Mouse (Mus musculus) Muller cell, postnatal 12 days (primary cell): ENCODE measurements around the gene A630023A22Rik.

Source experiments
- DNase-seq: peaks from one replicate; pipeline ENCODE4 v3.0.0-alpha.2; 2015; ENCODE audit errors: inconsistent ontology term

Gene A630023A22Rik

DNA sequence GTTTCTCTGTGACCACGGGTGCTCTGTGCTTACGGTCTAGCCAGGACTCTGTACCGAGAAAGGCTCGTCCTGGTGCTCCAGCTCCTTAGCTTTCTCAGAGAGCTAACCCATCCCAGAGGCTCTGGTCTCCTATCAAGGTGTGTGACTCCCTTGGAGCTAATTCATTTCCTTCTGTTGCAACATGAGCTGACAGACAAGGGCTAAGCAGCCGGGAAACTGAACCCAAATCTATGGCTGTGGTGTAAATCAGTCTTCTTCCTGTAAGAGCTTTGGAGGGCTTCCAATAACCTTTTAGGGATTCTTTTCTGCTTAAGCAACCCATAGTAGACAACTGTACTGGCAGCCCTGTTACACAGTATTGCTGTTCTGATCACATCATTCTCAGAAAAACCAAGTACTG, at the start of gene A630023A22Rik:
TSS of gene A630023A22Rik (minus strand) at position 154 of the 400 bp plus-strand sequence.
- DNase-seq, result no peak

DNA sequence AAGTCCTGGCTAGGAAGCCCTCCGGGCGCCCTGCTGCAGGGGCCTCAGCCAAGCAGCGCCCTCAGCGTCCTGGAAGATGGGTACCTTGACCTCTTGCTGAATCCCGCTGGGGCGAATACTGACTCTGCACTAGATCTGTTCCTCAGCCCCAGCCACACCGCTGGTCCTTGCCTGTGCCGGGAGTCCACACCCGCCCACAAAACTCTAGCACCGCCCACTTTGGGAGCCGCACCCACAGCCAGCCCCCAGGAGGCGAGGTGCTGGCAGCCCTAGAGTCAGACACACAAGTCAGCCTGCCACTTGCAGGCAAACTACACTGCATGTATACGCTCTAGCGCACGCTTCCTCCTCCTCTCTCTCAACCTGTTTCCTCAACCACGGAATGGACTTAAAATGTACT, 49.8 kb upstream of the A630023A22Rik start, which contains the start of gene Npy4r:
TSS of gene Npy4r (minus strand) at position 148 of the 400 bp plus-strand sequence.
- DNase-seq, result peak; percentile 40

DNA sequence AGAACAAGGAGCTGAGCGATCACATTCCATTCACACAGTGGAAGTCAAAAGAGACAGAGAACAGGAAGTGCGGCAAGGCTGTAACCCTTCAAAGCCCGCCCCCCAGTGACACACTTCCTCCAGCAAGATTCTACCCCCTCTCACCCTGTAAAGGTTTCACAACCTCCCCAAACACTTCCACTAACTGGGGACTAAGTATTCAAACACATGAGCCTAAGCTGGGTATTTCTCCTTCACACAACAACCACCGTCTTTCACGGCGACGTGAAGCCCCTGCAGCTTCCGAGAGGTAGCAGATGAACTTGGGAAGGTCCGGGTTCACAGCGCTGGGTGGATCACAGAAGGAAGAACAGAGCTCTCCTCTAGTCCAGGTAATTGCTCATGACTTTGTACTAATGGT, 40.4 kb upstream of the A630023A22Rik start:
- no peak for DNase-seq

DNA sequence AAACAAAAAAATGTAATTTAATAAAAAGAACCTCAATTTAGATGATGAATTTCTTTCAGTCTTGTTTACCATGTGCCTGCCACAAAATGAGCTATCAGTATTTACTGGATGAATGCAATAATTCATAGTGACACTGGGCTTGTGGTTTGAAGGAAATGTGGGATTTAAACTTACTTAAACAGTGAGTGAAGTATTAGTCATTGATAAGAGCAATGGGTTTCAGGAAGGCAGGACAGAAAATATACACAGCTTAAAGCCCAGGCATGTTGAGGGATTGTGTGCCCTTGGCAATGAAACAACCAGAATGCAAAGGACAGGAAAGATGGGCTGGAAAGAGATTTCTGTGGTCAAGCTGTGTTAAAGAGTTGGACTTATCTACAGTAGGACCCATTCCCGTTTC, 39.8 kb upstream of the A630023A22Rik start:
- no peak for DNase-seq

DNA sequence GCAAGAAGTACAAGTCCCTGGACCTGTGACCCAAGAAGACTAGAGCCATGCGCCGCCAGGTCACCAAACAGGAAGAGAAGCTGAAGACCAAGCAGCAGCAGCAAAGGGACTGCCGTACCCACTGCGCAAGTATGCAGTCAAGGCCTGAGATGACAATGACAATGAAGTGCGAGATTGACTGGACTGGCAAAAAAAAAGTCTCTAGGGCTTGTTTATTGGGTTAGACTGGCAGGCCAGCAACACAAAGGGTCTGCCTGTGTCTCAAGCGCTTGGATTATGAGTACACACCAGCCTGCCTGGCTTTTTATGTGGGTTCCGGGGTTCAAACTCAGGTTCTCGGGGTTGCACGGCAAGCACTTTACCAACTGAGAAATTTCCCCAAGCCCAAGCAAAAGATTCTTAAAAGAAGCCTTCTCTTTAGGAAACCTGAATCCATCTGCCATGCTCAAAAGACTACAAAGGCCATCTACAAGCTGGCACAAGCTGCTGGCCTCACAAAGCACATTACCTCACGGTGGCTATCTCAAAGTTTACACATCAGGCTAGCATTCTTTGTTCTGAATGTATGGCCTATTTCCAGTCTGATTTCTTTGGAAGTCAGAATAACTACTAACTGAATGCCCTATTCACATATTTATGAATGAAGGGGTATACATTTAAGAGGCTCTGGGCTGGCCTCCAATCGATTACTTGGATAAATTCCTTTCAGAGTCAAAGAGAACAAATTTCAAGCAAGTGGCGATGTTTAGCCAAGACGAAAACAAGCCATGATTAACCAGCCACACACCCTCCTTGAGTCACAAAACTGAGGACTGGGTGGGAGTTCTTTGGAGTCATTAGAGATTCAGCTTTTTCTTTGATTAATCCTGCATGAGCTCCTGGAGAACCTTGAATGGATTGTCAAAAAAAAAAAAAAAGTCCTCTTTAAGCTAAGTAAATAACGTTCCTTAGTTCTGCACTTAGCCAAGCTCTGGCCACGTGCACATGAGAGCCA, 37.4 kb upstream of the A630023A22Rik start:
- peak; percentile 10 for DNase-seq

DNA sequence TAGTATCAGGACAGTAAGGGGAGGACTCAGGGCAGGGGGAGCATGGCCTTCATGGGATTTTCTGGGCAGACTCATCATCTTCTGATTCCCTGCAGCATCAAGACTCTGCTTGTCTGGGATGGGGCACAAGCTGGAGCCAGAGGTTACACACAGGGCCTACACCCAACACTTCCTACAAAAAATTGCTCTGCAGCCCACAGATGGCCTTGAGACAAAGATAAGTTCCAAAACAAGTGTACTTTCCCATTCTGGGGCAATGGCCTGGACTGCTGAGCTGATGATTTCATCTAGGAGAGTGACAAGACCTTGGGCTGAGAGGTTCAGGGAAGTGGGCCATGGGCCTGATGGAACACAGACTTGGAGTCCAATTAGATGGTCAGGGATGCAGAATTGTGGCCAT, 32.8 kb upstream of the A630023A22Rik start:
- peak; percentile 11 for DNase-seq

DNA sequence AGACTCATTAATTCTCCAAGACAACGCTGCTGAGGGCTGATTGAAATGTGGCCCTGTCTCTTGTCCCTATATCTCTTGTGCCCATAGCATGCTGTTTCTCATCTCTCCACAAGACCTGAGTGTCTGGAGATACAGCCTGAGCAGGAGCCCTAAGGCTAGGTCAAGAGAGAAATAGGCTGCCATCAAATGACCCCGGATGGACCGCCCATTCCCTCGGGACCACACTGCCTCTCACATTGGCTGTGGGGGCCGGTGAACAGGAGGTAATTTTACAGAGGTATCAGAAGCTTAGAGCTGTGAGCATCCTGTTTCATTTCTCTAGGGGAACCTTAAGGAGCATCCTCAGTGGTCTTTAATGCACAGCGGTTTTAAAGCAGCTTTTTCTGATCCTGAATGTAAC, 28.7 kb upstream of the A630023A22Rik start:
- no peak for DNase-seq

DNA sequence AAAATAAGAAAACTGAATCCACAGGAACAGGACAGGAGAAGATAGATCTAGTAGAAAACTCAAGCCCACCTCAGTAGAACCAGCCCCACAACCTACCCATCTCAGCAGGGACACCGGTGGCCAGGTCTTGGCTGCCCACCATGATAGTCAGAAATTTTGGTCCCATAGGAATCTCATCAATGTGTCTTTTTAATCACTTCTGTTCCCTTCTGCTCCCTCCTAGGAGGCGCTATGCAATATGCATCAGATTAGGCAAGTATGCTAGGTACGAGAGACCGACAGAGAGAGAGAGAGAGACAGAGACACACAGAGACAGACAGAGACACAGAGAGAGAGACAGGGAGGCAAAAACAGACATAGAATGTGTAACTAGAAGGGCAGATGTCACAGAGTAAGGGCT, 19.1 kb upstream of the A630023A22Rik start:
- DNase-seq, result no peak

DNA sequence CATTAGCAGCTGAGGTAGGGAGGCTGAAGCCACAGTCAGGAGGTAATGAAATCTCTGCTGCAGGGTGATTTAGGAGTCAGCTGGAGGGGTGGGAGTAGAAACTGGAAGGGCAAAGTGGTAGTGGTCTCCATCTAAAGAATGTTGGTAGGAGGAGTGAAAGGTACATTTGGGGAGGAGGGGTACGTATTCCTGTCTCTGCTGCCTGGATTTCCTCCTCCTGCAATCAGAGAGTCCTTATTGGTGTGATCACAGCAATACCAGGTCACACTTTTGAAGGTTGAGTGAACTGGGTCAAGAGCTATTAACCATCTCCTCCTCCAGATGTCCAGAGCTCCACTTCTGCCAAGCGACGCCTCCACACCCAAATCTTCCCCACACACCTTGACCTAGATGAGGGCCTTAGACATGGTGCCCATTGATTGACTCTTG, 18.4 kb upstream of the A630023A22Rik start:
- DNase-seq, result no peak

DNA sequence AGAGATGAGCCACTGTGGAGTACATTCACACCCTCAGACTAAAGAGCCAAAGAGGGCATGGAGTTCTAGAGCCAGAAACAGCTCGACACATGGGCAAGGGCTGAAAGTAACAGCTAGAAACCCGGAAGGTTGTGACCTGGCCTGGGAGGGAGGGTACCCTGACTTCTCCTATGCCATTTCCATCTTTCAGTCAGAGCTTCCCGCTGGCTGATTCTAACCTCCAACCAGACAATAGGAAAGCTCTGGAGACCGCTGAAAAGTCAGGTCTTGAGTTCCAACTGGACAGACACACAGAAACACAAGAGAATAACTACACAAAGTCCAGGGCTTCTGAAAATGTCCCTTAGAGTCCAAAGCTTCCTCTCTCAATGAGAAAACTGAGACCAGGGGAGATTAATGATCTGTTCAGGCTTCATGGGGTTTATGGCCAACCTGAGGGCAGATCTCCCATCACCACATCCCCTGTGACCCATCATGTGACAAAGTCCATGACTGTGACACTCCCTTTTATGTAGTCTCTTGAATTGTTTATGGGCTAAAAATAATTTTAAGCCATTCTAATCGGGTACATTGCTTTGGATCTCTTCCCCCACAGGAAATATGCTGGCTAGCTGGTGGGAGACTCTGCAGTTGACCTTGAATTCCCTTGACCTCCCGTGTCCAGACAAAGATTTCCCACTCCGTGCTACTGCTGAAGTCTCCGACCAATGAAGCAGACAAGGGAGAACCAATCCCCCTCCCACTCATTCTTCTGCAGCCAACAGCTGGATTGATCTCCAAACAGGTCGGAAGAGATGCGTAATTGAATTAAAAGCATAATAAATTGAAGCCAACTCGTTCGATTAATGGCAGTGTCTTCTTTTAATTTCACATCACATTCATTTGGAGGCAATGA, 17.7 kb upstream of the A630023A22Rik start:
- no peak for DNase-seq

DNA sequence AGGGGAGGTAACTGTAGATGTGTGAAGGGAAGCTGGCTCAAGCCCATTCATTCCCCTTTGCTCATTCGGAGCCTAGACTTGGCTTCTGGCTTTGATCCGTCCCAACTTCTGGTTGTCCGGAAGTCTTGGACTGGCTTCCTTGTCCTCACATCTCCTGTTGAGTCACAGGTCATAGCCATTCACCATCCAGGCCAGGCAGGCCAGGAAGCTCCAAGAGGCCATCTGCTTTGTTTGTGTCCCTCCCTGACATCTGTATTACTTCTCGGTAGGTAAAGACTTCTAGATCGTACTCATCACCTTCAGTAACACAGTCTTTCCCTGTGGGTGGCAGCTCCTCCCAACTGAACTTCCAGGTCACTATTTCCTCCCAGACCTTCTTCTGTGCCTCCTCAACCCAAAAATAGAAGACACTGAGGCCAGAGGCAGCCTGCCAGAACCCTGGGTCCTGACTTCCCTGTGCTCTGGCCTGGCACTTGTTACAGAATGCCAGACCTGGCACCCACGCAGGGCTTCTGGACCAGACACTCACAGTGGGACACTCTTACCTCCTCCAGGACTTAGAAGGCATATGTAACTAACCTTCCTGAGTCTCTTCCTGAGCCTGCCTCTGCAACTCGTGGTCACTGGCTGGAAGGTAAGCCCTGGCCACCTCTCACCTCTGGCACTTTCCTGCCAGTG, 16.6 kb upstream of the A630023A22Rik start:
- DNase-seq, result no peak

DNA sequence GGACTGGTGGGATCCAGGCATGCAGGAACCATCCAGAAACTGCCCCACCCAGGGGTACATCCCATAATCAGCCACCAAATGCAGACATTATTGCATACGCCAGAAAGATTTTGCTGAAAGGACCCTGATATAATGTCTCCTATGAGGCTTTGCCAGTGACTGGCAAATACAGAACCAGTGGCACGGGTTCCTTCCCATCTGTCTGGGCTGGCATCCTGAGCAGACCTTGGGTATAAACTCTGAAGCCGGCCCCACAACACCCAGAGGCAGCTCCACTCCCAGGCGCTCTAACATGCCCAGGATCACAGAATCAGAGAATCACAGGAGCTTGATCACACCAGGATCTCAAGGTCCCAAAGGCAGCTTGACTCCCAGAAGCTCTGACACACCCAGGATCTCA, 11.8 kb upstream of the A630023A22Rik start:
- no peak for DNase-seq

DNA sequence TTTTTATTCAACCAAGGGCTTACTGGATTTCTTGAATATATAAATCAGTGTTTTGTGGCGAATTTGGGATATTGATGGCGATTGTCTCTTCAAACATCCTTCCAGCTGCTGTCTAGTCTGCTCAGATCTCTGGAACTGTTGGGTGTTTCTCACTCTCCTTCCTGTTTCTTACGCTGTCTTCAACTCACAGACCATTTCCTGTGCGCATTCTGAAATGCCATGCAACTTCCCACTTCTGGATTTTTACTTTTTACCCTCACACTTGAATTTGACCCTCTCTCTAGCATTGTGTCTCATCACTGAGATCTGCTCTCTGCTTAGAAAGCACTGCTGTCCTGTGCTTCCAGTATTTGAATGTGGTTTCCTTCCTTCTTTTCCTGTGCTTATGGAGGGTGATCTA, 5.0 kb upstream of the A630023A22Rik start:
- no peak for DNase-seq

DNA sequence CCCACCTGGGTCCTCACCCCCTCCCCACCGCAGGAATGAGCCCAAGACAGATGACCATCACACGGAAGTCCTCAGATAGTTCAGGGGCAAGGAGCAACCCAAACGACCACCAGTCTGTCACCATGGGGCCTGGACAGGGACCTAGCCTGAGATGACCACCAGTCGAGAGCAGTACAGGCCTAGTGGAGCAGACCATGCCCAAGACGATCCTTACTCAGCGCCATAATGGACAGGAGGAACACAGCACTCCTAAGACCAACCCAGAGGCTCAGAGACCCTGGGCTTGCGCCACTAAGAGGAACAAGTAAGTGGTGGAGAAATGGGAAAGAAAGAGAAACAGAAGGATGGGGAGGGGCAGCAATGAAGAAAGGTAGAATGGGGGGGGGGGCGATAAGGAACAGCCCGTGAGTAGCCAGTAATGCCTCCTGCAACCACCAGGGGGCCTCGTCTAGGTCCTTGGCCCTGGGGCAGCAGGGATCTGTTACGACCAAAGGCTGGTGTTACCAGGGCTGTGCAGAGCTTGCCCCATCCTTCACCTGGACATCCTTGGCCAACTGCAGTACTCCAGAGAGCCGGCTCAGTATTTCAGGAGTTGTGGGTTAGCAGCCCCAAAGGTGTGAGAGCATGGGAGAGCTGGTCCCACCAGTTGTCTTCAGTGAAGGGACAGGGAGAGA, 4.0 kb upstream of the A630023A22Rik start:
- no peak for DNase-seq

DNA sequence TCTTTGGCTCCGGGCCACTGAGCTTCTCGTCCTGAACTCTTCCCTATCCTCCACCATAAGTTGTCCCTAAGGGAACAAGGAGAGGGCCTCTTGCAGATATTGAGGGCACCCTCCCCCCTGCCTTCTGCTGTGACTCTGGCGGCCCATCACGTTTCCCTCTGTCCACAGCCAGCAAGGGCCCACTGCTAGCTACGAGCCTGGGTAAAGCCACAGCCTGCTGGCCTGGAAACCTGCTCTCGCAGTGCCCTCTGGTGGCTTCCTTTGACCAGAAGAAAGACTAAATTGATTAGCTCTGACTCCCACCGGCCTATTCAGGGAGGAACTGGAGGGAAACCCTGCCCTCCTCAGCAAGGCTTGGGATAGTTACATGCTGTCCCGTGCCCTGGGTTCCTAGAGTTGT, 2.3 kb upstream of the A630023A22Rik start:
- DNase-seq, result peak; percentile 64

DNA sequence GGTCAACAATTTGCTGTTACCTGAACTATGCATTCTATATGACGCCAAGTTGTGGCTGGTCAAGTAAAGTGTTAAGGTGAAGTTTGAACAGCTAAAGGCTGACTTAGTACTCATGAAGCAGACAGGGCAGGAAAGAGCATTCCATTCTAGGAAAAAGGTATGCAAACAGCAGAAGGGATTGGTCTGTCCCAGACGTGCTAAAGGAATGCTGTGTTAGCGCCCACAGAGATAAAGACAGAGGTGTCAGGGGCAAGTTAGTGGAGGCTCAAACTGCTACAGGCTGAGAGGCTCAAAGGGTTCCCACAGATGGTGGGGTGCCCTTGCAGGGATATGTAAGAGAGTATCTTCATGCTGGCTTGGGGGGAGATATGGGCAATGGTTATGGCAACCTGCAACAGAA, 1.3 kb upstream of the A630023A22Rik start:
- DNase-seq, result peak; percentile 42

DNA sequence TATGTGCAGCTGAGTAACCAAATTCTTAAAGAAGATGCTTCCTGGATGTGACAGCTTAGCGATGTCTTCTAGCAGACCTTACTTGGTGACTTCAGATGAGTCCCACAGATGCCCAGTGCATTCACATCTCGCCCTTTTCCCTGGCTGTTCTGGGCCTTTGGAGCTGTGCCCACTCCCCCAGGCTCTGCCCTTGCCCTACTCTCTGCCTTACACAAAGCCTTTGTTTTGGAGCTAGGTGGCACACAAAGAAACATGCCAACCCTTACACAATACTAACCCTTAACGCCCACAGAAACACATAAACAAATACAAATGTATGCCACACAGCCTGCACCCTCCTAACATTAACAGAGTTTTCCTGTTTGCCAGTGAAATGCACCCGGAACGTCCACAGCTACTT, 6.4 kb downstream of the A630023A22Rik start:
- DNase-seq, result peak; percentile 33

DNA sequence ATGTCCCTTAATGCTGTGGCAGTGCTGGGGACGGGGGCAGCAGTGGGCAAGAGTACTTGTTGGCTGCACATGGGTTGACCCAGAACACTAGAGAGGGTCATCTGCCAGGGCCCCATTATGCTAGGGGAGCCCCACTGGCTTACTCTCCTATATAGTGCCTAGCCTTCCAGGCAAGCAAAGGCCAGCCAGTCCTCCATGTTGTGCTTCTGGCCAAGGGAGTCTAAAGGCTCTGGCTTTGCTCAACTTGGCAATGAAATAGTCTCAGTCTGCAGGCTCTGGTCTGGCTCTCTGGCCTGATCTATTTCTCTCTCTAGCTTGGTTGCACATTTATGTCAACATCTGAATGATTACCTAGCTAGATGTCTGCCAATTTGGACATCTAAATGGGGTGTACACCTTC, 9.7 kb downstream of the A630023A22Rik start:
- DNase-seq, result no peak

DNA sequence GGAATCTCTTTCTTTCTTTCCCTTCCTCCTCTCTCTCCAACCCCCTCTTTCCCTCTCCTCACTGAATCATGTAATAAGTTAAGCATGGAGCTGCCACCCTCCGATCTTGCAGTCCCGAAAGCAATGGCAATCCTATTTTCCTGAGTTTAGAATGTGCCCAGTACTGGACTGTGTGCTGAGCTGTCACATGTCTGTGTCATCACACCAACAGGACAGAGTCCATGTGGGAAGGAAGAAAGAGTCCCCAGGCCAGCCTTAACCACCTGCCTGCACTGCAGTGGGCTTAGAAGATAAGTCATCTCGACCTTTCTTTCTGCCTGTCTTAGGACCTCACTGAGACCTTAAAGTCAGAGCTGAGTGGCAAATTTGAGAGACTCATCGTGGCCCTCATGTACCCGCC, 11.1 kb downstream of the A630023A22Rik start:
- no peak for DNase-seq

DNA sequence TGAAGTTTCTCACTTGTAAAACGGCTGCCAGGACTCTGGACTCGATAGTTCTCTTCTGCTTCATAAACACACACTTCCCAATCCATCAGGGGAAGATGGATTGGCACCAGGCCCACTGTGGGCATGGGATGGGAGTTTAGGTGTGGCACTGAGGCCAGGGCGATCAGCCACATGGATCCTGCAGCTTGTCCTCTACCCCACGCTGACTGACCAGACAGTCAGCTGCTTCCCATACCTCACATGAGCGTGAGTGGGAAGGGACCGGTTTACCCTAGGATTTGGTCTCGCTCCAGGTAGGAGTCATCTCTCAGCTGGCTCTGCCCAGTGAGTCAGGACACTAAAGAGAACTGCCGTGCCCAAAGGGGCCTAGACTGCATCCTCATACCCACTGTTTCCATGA, 12.8 kb downstream of the A630023A22Rik start:
- DNase-seq, result peak; percentile 31

DNA sequence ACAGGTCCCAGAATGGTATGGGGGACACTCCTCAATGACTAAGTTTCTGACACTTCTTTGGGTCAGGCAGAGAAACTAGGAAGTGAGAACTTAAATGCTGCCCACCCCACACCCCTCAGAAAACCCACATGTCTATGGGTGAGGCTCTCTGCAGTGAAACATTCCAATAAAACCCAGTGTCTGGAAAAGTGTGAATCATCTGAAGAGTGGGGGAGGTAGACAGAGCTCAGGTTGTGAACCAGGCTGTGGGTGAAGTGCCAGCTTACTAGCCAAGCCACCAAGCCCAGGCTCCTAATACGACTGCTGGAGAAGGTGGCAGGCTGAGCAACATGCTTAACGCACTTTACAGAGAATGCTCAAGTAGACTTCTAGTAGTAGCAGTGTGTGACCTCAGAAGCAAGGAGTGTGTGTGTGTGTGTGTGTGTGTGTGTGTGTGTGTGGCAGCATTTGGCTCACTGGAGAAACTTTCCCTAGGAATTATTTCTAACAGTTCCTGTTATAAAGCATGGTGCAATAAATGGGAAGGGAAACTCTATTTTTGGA, 14.6 kb downstream of the A630023A22Rik start:
- DNase-seq, result peak; percentile 71
